Mouse (Mus musculus): ENCODE measurements around the gene Fbxl8. TPM values are rescaled to one million over a fixed set of nuclear protein-coding genes. Genes with fewer than 3 reads are reported as not detected.
A peak's percentile ranks its signal among the peaks of the same experiment; 100 is the strongest.

Gene Fbxl8
- polyA plus RNA-seq, 1 experiment from 2014 or later: 4.0 TPM

- Histone ChIP-seq H3K4me3 (ENCODE audit: control insufficient read depth in 1 of 2, insufficient read depth in 1 of 2, low read depth in 1 of 2, low read length in 2 of 2) (no peak overlapping the region), H3K9me3 (ENCODE audit: control insufficient read depth, low read length) (no peaks in the 10 kb centered on the region), H3K27me3 (ENCODE audit: control insufficient read depth, insufficient read depth, low read length) (no peaks in the 10 kb centered on the region), H3K9ac (ENCODE audit: low read length) (no peak overlapping the region), H3K27ac (replicated peaks in 1 of 2; ENCODE audit: control insufficient read depth in 1 of 2, insufficient read depth in 1 of 2, low read depth in 2 of 2, low read length in 2 of 2) (no peak overlapping the region), H3K4me2 (ENCODE audit: low read length) (no peak overlapping the region), H3K4me1 (ENCODE audit: control insufficient read depth in 2 of 2, insufficient read depth in 2 of 2, low read length in 2 of 2) (peaks cover 26 to 34% of the 10 kb centered on the region in 2 experiments), H3K36me3 (ENCODE audit: control insufficient read depth, insufficient read depth, low read length) (peaks cover 69% of the 10 kb centered on the region)
- WGBS: 93% methylated on average over 10 of the region's 10 CpGs
- ATAC-seq (ENCODE audit: insufficient number of reproducible peaks, insufficient read depth, low FRiP score, low read depth): no peak
Observed at GRCm38 (mm10) chr8:105308428-105308827, 44.0 kb downstream of the Fbxl8 start.

DNA sequence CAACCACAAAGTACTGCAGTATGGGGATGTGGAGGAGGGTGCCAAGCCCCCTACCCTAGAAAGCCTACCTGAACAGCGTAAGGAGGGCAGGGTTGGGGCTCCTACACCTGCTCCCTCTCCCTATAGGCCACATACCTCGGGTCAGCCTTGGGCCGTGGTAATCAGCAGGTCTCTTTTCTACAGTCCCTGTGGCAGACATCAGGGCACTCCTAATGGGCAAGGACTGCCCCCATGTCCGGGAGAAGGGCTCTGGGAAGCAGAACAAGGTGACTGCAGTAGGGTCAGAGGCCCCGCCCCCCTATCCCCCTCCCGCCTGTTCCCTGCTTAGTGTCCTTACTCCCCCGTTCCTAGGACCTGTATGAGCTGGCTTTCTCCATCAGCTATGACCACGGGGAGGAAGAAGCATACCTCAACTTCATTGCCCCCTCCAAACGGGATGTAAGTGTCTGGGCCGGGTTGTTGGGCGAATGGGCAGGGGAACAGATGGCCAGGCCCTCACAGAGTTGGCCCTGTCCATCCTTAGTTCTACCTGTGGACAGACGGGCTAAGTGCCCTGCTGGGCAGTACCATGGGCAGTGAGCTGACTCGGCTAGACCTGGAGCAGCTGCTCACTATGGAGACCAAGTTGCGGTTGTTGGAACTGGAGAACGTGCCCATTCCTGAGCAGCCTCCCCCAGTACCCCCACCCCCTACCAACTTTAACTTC, 44.8 kb downstream of the Fbxl8 start:
- H3K4me3 ChIP-seq (ENCODE audit: control insufficient read depth in 1 of 2, insufficient read depth in 1 of 2, low read depth in 1 of 2, low read length in 2 of 2): no peak overlapping the region
- WGBS: 80% methylated on average over 15 of the region's 15 CpGs
- H3K36me3 ChIP-seq (ENCODE audit: control insufficient read depth, insufficient read depth, low read length): peaks cover 74% of the 10 kb centered on the region
- H3K9me3 ChIP-seq (ENCODE audit: control insufficient read depth, low read length): no peaks in the 10 kb centered on the region
- no peak for ATAC-seq (ENCODE audit: insufficient number of reproducible peaks, insufficient read depth, low FRiP score, low read depth)
- H3K4me1 ChIP-seq (ENCODE audit: control insufficient read depth in 2 of 2, insufficient read depth in 2 of 2, low read length in 2 of 2): peaks cover 26 to 34% of the 10 kb centered on the region in 2 experiments
- H3K9ac ChIP-seq (ENCODE audit: low read length): no peak overlapping the region
- H3K4me2 ChIP-seq (ENCODE audit: low read length): no peak overlapping the region
- H3K27ac ChIP-seq (replicated peaks in 1 of 2; ENCODE audit: control insufficient read depth in 1 of 2, insufficient read depth in 1 of 2, low read depth in 2 of 2, low read length in 2 of 2): no peak overlapping the region
- no peaks in the 10 kb centered on the region for H3K27me3 ChIP-seq (ENCODE audit: control insufficient read depth, insufficient read depth, low read length)

DNA sequence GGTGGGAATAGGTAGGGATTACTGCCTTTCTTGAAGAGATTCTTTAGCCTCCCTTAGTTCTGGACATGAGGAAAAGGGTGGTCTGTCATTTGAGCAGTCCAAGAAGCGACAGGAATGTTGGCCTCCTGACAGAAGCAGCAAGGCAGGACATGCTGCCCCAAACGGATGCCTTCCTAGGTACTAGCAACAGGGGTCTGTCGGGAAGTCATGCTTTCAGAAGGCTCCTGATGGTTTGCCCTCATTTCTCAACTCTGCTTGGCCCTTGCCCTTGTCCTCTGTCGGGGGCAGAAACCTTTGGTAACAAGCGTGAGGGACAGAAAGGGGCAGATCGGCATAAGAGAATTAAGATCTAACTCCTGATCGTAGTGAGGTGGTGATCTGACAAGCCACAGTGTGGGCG, 45.7 kb downstream of the Fbxl8 start:
- H3K4me2 ChIP-seq (ENCODE audit: low read length): no peak overlapping the region
- no peak overlapping the region for H3K4me3 ChIP-seq (ENCODE audit: control insufficient read depth in 1 of 2, insufficient read depth in 1 of 2, low read depth in 1 of 2, low read length in 2 of 2)
- no peak overlapping the region for H3K27ac ChIP-seq (replicated peaks in 1 of 2; ENCODE audit: control insufficient read depth in 1 of 2, insufficient read depth in 1 of 2, low read depth in 2 of 2, low read length in 2 of 2)
- H3K9ac ChIP-seq (ENCODE audit: low read length): no peak overlapping the region
- H3K27me3 ChIP-seq (ENCODE audit: control insufficient read depth, insufficient read depth, low read length): no peaks in the 10 kb centered on the region
- H3K36me3 ChIP-seq (ENCODE audit: control insufficient read depth, insufficient read depth, low read length): peaks cover 75% of the 10 kb centered on the region
- peaks cover 22 to 33% of the 10 kb centered on the region in 2 experiments for H3K4me1 ChIP-seq (ENCODE audit: control insufficient read depth in 2 of 2, insufficient read depth in 2 of 2, low read length in 2 of 2)
- WGBS: 82% methylated on average over 8 of the region's 8 CpGs
- no peak for ATAC-seq (ENCODE audit: insufficient number of reproducible peaks, insufficient read depth, low FRiP score, low read depth)
- no peaks in the 10 kb centered on the region for H3K9me3 ChIP-seq (ENCODE audit: control insufficient read depth, low read length)

DNA sequence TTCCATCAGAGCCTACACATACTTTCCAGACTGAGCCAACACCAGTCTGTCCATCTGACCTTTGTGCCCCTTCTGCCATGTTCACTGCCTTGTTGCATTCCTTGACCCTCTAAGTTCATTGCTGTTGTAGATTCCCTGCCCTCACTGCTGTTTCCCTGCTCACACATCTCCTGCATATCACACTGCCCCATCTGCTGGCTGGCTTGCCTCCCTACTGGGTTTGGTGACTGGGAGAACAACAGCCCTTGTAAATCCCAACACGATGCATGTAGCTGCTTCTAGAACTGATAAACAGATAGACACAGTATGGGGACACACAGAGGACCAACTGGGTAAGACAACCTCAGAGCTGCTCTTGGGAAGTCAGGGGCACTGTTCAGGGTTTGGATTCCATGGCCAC, 47.3 kb downstream of the Fbxl8 start:
- 71% methylated on average over 1 of the region's 1 CpGs for WGBS
- Histone ChIP-seq H3K36me3 (ENCODE audit: control insufficient read depth, insufficient read depth, low read length) (peaks cover 89% of the 10 kb centered on the region), H3K9me3 (ENCODE audit: control insufficient read depth, low read length) (no peaks in the 10 kb centered on the region), H3K4me3 (ENCODE audit: control insufficient read depth in 1 of 2, insufficient read depth in 1 of 2, low read depth in 1 of 2, low read length in 2 of 2) (no peak overlapping the region), H3K4me2 (ENCODE audit: low read length) (no peak overlapping the region), H3K4me1 (ENCODE audit: control insufficient read depth in 2 of 2, insufficient read depth in 2 of 2, low read length in 2 of 2) (peaks cover 18 to 26% of the 10 kb centered on the region in 2 experiments; a peak in 3 of 4 replicates), H3K27me3 (ENCODE audit: control insufficient read depth, insufficient read depth, low read length) (no peaks in the 10 kb centered on the region), H3K27ac (replicated peaks in 1 of 2; ENCODE audit: control insufficient read depth in 1 of 2, insufficient read depth in 1 of 2, low read depth in 2 of 2, low read length in 2 of 2) (no peak overlapping the region), H3K9ac (ENCODE audit: low read length) (no peak overlapping the region)
- ATAC-seq (ENCODE audit: insufficient number of reproducible peaks, insufficient read depth, low FRiP score, low read depth): no peak

- no peaks in the 10 kb centered on the region for H3K27me3 ChIP-seq (ENCODE audit: control insufficient read depth, insufficient read depth, low read length)
- no peak overlapping the region for H3K4me2 ChIP-seq (ENCODE audit: low read length)
- no peak overlapping the region for H3K9ac ChIP-seq (ENCODE audit: low read length)
- H3K36me3 ChIP-seq (ENCODE audit: control insufficient read depth, insufficient read depth, low read length): peaks cover 87% of the 10 kb centered on the region
- peaks cover 18 to 26% of the 10 kb centered on the region in 2 experiments; a peak in 3 of 4 replicates for H3K4me1 ChIP-seq (ENCODE audit: control insufficient read depth in 2 of 2, insufficient read depth in 2 of 2, low read length in 2 of 2)
- H3K4me3 ChIP-seq (ENCODE audit: control insufficient read depth in 1 of 2, insufficient read depth in 1 of 2, low read depth in 1 of 2, low read length in 2 of 2): no peak overlapping the region
- H3K27ac ChIP-seq (replicated peaks in 1 of 2; ENCODE audit: control insufficient read depth in 1 of 2, insufficient read depth in 1 of 2, low read depth in 2 of 2, low read length in 2 of 2): peak overlapping the region in 1 of 2 experiments; percentile 47; a peak in 1 of 4 replicates
- ATAC-seq (ENCODE audit: insufficient number of reproducible peaks, insufficient read depth, low FRiP score, low read depth): no peak
- H3K9me3 ChIP-seq (ENCODE audit: control insufficient read depth, low read length): no peaks in the 10 kb centered on the region
- 78% methylated on average over 8 of the region's 8 CpGs for WGBS
Observed at GRCm38 (mm10) chr8:105312891-105313481, 48.5 kb downstream of the Fbxl8 start.

GRCm38 (mm10) chr8:105313622-105314402, 49.4 kb downstream of the Fbxl8 start:
- 57% methylated on average over 9 of the region's 9 CpGs for WGBS
- ATAC-seq (ENCODE audit: insufficient number of reproducible peaks, insufficient read depth, low FRiP score, low read depth): 0 out of 2 replicates have a peak, but pooled peaks have one; percentile 23
- H3K27me3 ChIP-seq (ENCODE audit: control insufficient read depth, insufficient read depth, low read length): no peaks in the 10 kb centered on the region
- H3K4me1 ChIP-seq (ENCODE audit: control insufficient read depth in 2 of 2, insufficient read depth in 2 of 2, low read length in 2 of 2): peaks cover 18 to 32% of the 10 kb centered on the region in 2 experiments
- no peaks in the 10 kb centered on the region for H3K9me3 ChIP-seq (ENCODE audit: control insufficient read depth, low read length)
- H3K36me3 ChIP-seq (ENCODE audit: control insufficient read depth, insufficient read depth, low read length): peaks cover 87% of the 10 kb centered on the region
- no peak overlapping the region for H3K4me2 ChIP-seq (ENCODE audit: low read length)
- no peak overlapping the region for H3K9ac ChIP-seq (ENCODE audit: low read length)
- H3K27ac ChIP-seq (replicated peaks in 1 of 2; ENCODE audit: control insufficient read depth in 1 of 2, insufficient read depth in 1 of 2, low read depth in 2 of 2, low read length in 2 of 2): peak overlapping the region; percentile 28 to 47; a peak in 3 of 4 replicates
- no peak overlapping the region for H3K4me3 ChIP-seq (ENCODE audit: control insufficient read depth in 1 of 2, insufficient read depth in 1 of 2, low read depth in 1 of 2, low read length in 2 of 2)

- Histone ChIP-seq H3K4me1 (ENCODE audit: control insufficient read depth in 2 of 2, insufficient read depth in 2 of 2, low read length in 2 of 2) (peaks cover 18 to 32% of the 10 kb centered on the region in 2 experiments), H3K27ac (replicated peaks in 1 of 2; ENCODE audit: control insufficient read depth in 1 of 2, insufficient read depth in 1 of 2, low read depth in 2 of 2, low read length in 2 of 2) (no peak overlapping the region), H3K9me3 (ENCODE audit: control insufficient read depth, low read length) (no peaks in the 10 kb centered on the region), H3K9ac (ENCODE audit: low read length) (no peak overlapping the region), H3K4me3 (ENCODE audit: control insufficient read depth in 1 of 2, insufficient read depth in 1 of 2, low read depth in 1 of 2, low read length in 2 of 2) (no peak overlapping the region), H3K4me2 (ENCODE audit: low read length) (no peak overlapping the region), H3K27me3 (ENCODE audit: control insufficient read depth, insufficient read depth, low read length) (no peaks in the 10 kb centered on the region), H3K36me3 (ENCODE audit: control insufficient read depth, insufficient read depth, low read length) (peaks cover 79% of the 10 kb centered on the region)
- ATAC-seq (ENCODE audit: insufficient number of reproducible peaks, insufficient read depth, low FRiP score, low read depth): no peak
- 74% methylated on average over 18 of the region's 18 CpGs for WGBS
Observed at GRCm38 (mm10) chr8:105315073-105315769, 50.8 kb downstream of the Fbxl8 start.

Measured in heart, embryonic 14.5 days (tissue).